Mouse (Mus musculus) C2C12 (cell line): ENCODE results near the gene Gm11634.

Source experiments
- CTCF ChIP-seq: IDR thresholded peaks from one replicate; pipeline ENCODE4 v1.5.1; 2011; ENCODE audit not compliant: control insufficient read depth, insufficient read depth, insufficient read length
- MAX ChIP-seq: IDR thresholded peaks from one replicate; pipeline ENCODE4 v1.6.1; 2011; ENCODE audit warnings: mild to moderate bottlenecking, control low read depth
- MYOD1 ChIP-seq: IDR thresholded peaks from one replicate; pipeline ENCODE4 v1.6.1; 2011; ENCODE audit warnings: low read depth; ENCODE audit not compliant: control insufficient read depth, insufficient read length
- MYOG ChIP-seq: IDR thresholded peaks from one replicate; pipeline ENCODE4 v1.6.1; 2011; ENCODE audit not compliant: control insufficient read depth, insufficient read length; ENCODE audit errors: extremely low read depth
- USF1 ChIP-seq: IDR thresholded peaks from one replicate; pipeline ENCODE4 v1.6.1; 2011; ENCODE audit warnings: low read depth, mild to moderate bottlenecking, control low read depth, moderate library complexity

DNA sequence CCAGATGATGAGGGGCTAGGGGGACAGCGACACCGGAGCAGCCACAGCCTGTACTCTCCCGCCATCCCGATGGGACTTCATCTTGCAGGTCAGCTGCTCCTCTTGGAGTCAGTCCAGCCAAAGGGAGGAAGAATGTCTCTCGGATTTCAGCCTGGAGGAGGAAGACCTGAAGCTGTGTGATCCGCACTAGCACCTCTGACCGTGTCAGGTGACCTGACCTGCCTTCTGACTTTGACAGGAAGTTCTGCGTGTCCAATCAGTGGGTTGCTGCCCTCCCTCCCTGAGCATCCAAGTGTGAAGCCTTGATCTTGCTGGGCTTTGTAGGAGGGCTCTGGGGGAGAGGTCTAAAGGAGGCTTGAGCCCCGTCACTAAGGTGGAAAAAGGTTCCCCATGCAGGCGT, 36.6 kb upstream of the Gm11634 start:
- TF ChIP-seq CTCF (no peak), MAX (no peak), MYOD1 (no peak), USF1 (no peak), MYOG (no peak)
